Mouse (Mus musculus) fibroblast of lung, adult 2 months (primary cell): ENCODE measurements around the gene Renbp.

Source experiments
- DNase-seq: peaks from one replicate; pipeline ENCODE4 v3.0.0-alpha.2; 2011; ENCODE audit warnings: low read depth

Renbp gene

GRCm38 (mm10) chrX:73930402-73931062, at the start of gene Renbp:
Gene Renbp (minus strand): TSS chrX:73930850.
- DNase-seq = peak; percentile 66

GRCm38 (mm10) chrX:73977783-73978182, 47.1 kb upstream of the Renbp start:
- DNase-seq = no peak

- DNase-seq = no peak
Observed at GRCm38 (mm10) chrX:73976283-73976682, 45.6 kb upstream of the Renbp start.

- DNase-seq = no peak
Observed at GRCm38 (mm10) chrX:73972774-73973173, 42.1 kb upstream of the Renbp start.

GRCm38 (mm10) chrX:73970781-73971180, 40.1 kb upstream of the Renbp start:
- DNase-seq = no peak

GRCm38 (mm10) chrX:73969729-73970128, 39.1 kb upstream of the Renbp start:
- DNase-seq = no peak

GRCm38 (mm10) chrX:73969167-73969566, 38.5 kb upstream of the Renbp start:
- no peak for DNase-seq

- peak; percentile 69 for DNase-seq
Observed at GRCm38 (mm10) chrX:73967177-73968075, 36.8 kb upstream of the Renbp start.

GRCm38 (mm10) chrX:73966248-73967176, 35.9 kb upstream of the Renbp start, which contains the start of gene Hcfc1:
Gene Hcfc1 (minus strand): TSS chrX:73966357.
- peak; percentile 63 for DNase-seq

- DNase-seq = no peak
Observed at GRCm38 (mm10) chrX:73965307-73965706, 34.7 kb upstream of the Renbp start.

- DNase-seq = no peak
Observed at GRCm38 (mm10) chrX:73964363-73964762, 33.7 kb upstream of the Renbp start.

GRCm38 (mm10) chrX:73954988-73955387, 24.3 kb upstream of the Renbp start:
- DNase-seq = no peak

GRCm38 (mm10) chrX:73952603-73953002, 22.0 kb upstream of the Renbp start:
- DNase-seq = no peak

GRCm38 (mm10) chrX:73949341-73949740, 18.7 kb upstream of the Renbp start:
- DNase-seq = no peak

- DNase-seq = no peak
Observed at GRCm38 (mm10) chrX:73948647-73949046, 18.0 kb upstream of the Renbp start.

GRCm38 (mm10) chrX:73946896-73947295, 16.2 kb upstream of the Renbp start:
- DNase-seq = no peak

- no peak for DNase-seq
Observed at GRCm38 (mm10) chrX:73942294-73942693, 11.6 kb upstream of the Renbp start.

- no peak for DNase-seq
Observed at GRCm38 (mm10) chrX:73941860-73942259, 11.2 kb upstream of the Renbp start.

GRCm38 (mm10) chrX:73931871-73932270, 1.2 kb upstream of the Renbp start:
- DNase-seq = no peak

GRCm38 (mm10) chrX:73922550-73922882, 8.1 kb downstream of the Renbp start:
- DNase-seq = no peak

GRCm38 (mm10) chrX:73921823-73922549, 8.7 kb downstream of the Renbp start, which contains the start of the genes Arhgap4 and Naa10:
Gene Arhgap4 (minus strand): TSS chrX:73921870.
Gene Naa10 (minus strand): TSS chrX:73921944.
- DNase-seq = peak; percentile 59
